Mouse (Mus musculus) midbrain, postnatal 0 days (tissue): ENCODE measurements around the gene Fbxl20. TPM values are rescaled to one million over a fixed set of nuclear protein-coding genes. Genes with fewer than 3 reads are reported as not detected.

ENCODE experiments used
- ATAC-seq: fragments of 200-750 bp; cut with Nextera tagmentation; 2 replicates; pipeline ENCODE4 v1.8.0; 2017; ENCODE audit warnings: moderate number of reproducible peaks, mild to moderate bottlenecking, moderate TSS enrichment, moderate library complexity; ENCODE audit not compliant: low FRiP score
- DNase-seq: peaks from one replicate; pipeline ENCODE4 v3.0.0-alpha.2; 2015; ENCODE audit warnings: low spot score
- H3K27ac ChIP-seq: fragments of 300-500 bp; sonication (generic); 2 replicates; pipeline ENCODE4 v1.5.1; 2014; ENCODE audit warnings: low read depth, mild to moderate bottlenecking, low read length, mixed read lengths
- H3K27me3 ChIP-seq: fragments of 300-500 bp; sonication (generic); 2 replicates; pipeline ENCODE4 v1.6.1; 2014; ENCODE audit warnings: low read length, control low read depth, mixed read lengths; ENCODE audit not compliant: insufficient read depth
- H3K36me3 ChIP-seq: fragments of 300-500 bp; sonication (generic); 2 replicates; pipeline ENCODE4 v1.6.1; 2014; ENCODE audit warnings: low read length, control low read depth, mixed read lengths; ENCODE audit not compliant: insufficient read depth
- H3K4me1 ChIP-seq: fragments of 300-500 bp; sonication (generic); 2 replicates; pipeline ENCODE4 v1.6.1; 2014; ENCODE audit warnings: mild to moderate bottlenecking, control low read depth, antibody characterized with exemption, low read length, mixed read lengths; ENCODE audit not compliant: insufficient read depth
- H3K4me2 ChIP-seq: fragments of 300-500 bp; sonication (generic); 2 replicates; pipeline ENCODE4 v1.6.1; 2014; ENCODE audit warnings: low read depth, mild to moderate bottlenecking, low read length, mixed read lengths; ENCODE audit not compliant: poor library complexity, severe bottlenecking
- H3K4me3 ChIP-seq: fragments of 300-500 bp; sonication (generic); 2 replicates; pipeline ENCODE4 v1.5.1; 2014; ENCODE audit warnings: low read depth, mild to moderate bottlenecking, low read length, moderate library complexity
- H3K9ac ChIP-seq: fragments of 300-500 bp; sonication (generic); replicated peaks from 2 replicates; pipeline ENCODE4 v1.6.1; 2014; ENCODE audit warnings: mild to moderate bottlenecking, low read length, moderate library complexity, mixed read lengths; ENCODE audit not compliant: poor library complexity, severe bottlenecking
- H3K9me3 ChIP-seq: fragments of 300-500 bp; sonication (generic); 2 replicates; pipeline ENCODE4 v1.6.1; 2016; ENCODE audit warnings: low read length, control low read depth
- CTCF ChIP-seq: IDR thresholded peaks from 2 replicates; pipeline ENCODE4 v1.5.1; 2016; ENCODE audit warnings: antibody characterized with exemption, mild to moderate bottlenecking
- WGBS: fragments of 180-500 bp; shearing (Covaris S2); extraction: QIAGEN DNeasy Blood & Tissue Kit; methylation state at CpG from one replicate; pipeline ENCODE4 v1.1.7; 2014; 5-methylcytosine and 5-hydroxymethylcytosine counted together
- polyA plus RNA-seq: library from polyadenylated mRNA; unstranded; fragments of >200 nt; fragmentation: Nextera tagmentation; extraction: Ambion mirVana; gene quantifications from 2 replicates; pipeline ENCODE4 v1.2.1, GENCODE M21; 2015
- total RNA-seq: library from RNA; depleted of rRNA; stranded (reverse); fragments of >200 nt; gene quantifications from 2 replicates; pipeline ENCODE4 v1.2.3, GENCODE M21; 2014

Fbxl20 gene
- total and polyA plus RNA-seq, 2 experiments from 2014 or later = 16.3 to 24.0 TPM

DNA sequence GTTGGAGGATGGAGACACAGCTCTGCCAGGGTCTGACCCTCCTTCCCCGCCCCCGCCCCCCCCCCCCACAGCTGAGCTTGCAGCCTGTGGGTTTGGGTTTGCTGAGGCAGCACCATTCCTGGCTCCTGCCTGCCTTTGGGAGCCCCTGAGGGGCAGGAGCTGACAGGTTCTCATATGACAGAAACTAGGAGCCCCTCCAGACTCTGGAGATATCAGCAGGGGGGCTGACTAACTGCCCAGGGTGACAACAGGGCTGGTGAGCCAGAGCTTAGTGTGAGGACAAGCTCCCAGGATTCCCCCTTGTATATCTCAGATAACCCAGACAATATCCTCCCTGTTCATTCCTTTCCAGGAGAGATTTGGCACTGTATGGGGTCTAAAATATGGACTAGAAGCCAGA lies 99.3 kb downstream of the Fbxl20 start:
- Histone ChIP-seq H3K36me3 (no peaks in the 10 kb centered on the region), H3K27ac (no peak overlapping the region), H3K4me2 (no peak overlapping the region), H3K4me1 (no peaks in the 10 kb centered on the region; the same call in 1 of the 2 replicates), H3K27me3 (peaks cover 25% of the 10 kb centered on the region), H3K4me3 (no peak overlapping the region), H3K9me3 (no peaks in the 10 kb centered on the region), H3K9ac (no peak overlapping the region)
- WGBS = 21% methylated on average over 2 of the region's 2 CpGs
- ATAC-seq (no peak), DNase-seq (no peak)
- TF ChIP-seq CTCF = no peak

DNA sequence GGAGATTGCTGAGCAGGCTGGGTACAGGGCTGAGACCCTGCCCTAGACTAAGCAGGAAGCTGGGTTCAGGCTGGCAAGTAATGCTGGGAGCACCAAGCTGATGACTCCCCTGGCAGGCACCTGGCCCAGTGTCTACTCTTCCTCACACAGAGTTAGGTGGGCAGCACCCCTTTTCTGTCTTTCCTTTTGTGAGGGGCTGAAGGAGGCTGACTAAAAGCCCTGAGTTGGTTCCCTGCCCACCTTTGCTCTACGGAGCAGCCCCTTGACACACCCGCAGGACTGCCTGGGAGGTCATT lies 99.7 kb downstream of the Fbxl20 start:
- no peak for DNase-seq
- Histone ChIP-seq H3K4me3 (no peak overlapping the region), H3K27me3 (peaks cover 25% of the 10 kb centered on the region), H3K27ac (no peak overlapping the region), H3K9me3 (no peaks in the 10 kb centered on the region), H3K9ac (no peak overlapping the region), H3K36me3 (no peaks in the 10 kb centered on the region), H3K4me1 (no peaks in the 10 kb centered on the region; the same call in 1 of the 2 replicates), H3K4me2 (no peak overlapping the region)
- ATAC-seq = no peak
- TF ChIP-seq CTCF = no peak
- WGBS = 14% methylated on average over 2 of the region's 2 CpGs

DNA sequence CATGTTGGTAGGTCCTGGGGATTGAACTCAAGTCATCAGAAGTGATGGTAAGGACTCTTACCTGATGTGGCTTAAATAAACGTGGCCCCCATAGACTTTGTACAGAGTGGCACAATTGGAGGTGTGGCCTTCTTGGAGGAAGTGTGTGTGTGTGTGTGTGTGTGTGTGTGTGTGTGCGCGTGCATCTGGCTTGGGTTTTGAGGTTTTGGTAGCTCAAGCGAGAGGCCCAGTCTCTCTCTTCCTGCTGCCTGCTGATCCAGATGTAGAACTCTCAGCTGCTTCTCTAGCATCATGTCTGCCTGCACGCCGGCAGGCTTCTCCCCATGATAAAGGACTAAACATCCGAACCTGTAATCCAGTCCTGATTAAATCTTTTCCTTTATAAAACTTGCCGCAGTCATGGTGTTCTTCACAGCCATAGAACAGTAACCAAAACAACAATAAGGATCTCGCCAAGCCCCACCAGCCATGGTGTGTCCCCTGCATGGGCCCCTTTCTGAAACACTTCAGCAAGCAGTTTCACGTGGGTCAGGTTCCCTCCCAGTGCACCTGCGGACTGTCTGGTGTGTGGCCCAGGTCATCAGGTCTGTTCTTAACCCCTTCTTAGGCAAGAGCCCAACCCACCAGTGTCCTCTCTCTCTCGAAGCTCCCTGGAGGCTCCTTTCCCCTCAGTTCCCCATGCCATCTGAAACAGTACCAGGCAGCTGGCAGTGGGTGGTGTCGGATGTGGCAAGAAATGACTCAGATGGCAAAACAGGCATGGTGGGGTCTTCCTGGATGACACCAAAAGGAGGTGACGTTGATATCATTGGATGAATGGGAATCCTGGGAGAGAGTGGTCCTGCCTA lies 100.3 kb downstream of the Fbxl20 start:
- Histone ChIP-seq H3K36me3 (no peaks in the 10 kb centered on the region), H3K4me2 (no peak overlapping the region), H3K27ac (no peak overlapping the region), H3K9ac (no peak overlapping the region), H3K27me3 (peaks cover 25% of the 10 kb centered on the region), H3K9me3 (no peaks in the 10 kb centered on the region), H3K4me3 (no peak overlapping the region), H3K4me1 (no peaks in the 10 kb centered on the region; the same call in 1 of the 2 replicates)
- ATAC-seq (no peak), DNase-seq (no peak)
- no peak for TF ChIP-seq CTCF
- WGBS = 68% methylated on average over 14 of the region's 14 CpGs

DNA sequence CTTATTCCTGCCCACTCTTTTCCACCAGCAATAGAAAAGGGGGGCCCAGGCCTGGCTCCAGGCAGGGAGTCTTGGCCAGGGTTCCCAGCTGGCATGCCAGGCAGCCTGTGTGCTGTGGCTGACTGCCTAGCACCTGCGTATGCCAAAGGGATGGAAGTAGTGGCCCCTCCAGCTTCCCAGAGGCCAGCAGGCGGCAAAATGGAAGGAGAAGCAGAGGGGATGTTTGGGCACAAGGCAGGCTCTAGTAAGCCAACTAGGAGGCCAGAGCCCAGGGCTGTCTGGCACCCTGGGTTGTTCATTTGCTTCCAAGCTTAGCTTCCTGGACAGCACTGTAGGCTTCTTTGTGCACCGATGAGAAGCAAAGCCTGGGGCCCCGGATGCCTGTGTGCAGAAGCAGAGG lies 102.5 kb downstream of the Fbxl20 start:
- Histone ChIP-seq H3K4me1 (no peaks in the 10 kb centered on the region; the same call in 1 of the 2 replicates), H3K9ac (no peak overlapping the region), H3K36me3 (no peaks in the 10 kb centered on the region), H3K9me3 (no peaks in the 10 kb centered on the region), H3K27me3 (peaks cover 21% of the 10 kb centered on the region), H3K27ac (no peak overlapping the region), H3K4me3 (no peak overlapping the region), H3K4me2 (no peak overlapping the region)
- no peak for ATAC-seq
- DNase-seq = peak; percentile 67
- WGBS = 58% methylated on average over 4 of the region's 4 CpGs
- no peak for TF ChIP-seq CTCF

DNA sequence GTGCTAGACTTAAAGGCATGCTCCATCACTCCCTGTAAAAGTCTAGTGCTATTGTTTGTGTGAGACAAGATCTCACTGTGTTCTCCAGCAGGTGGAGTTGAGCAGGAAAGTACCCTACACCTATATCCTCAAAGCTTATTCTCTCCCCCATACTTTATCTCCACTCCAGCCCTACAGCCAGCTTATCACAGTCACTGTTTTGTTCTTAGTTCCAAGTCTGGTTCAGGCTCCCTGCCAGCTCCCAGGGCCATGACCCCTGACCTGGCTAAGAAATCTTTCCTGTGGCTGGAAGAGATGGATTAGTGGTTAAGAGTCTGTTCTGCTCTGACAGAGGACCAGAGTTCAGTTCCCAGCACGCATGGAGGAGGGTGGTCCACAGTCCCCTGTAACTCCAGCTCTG lies 103.7 kb downstream of the Fbxl20 start:
- H3K36me3 ChIP-seq = no peaks in the 10 kb centered on the region
- no peak overlapping the region for H3K4me2 ChIP-seq
- 75% methylated on average over 1 of the region's 1 CpGs for WGBS
- no peak overlapping the region for H3K4me3 ChIP-seq
- H3K4me1 ChIP-seq = no peaks in the 10 kb centered on the region
- no peak overlapping the region for H3K9ac ChIP-seq
- no peak overlapping the region for H3K27ac ChIP-seq
- DNase-seq (no peak), ATAC-seq (no peak)
- H3K9me3 ChIP-seq = no peaks in the 10 kb centered on the region
- TF ChIP-seq CTCF = no peak
- H3K27me3 ChIP-seq = peaks cover 12% of the 10 kb centered on the region

DNA sequence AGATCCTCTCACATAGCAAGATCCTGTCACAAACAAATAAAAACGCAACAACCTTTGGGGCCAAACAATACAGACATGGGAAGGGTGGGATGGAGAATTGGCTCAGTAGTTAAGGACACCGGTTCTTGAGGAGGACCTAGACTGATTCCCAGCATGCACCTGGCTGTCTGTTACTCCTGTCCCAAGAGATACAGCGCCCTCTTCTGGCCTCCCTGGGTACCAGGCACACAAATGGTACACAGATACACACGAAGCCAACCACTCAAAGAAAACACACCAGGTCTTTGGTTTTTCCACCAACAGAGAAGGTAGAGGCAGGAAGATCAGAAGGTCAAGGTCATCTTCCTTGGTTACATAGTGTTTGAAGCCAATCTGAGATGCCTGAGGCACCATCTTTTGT lies 104.6 kb downstream of the Fbxl20 start:
- no peak for ATAC-seq
- H3K27me3 ChIP-seq = peaks cover 4% of the 10 kb centered on the region; the same call in 1 of the 2 replicates

More for the DNA sequence above, 104.6 kb downstream of the Fbxl20 start:
- H3K27ac ChIP-seq = no peak overlapping the region
- no peak for DNase-seq
- no peak overlapping the region for H3K4me2 ChIP-seq
- H3K4me1 ChIP-seq = no peaks in the 10 kb centered on the region
- 72% methylated on average over 4 of the region's 4 CpGs for WGBS
- no peaks in the 10 kb centered on the region for H3K36me3 ChIP-seq
- TF ChIP-seq CTCF = peak; percentile 17; the same call in 1 of the 2 replicates
- H3K9ac ChIP-seq = no peak overlapping the region
- no peak overlapping the region for H3K4me3 ChIP-seq
- no peaks in the 10 kb centered on the region for H3K9me3 ChIP-seq
